Mouse (Mus musculus) kidney, embryonic 14.5 days (tissue): Measurements from ENCODE around the gene Gsdme. TPM values are rescaled to one million over a fixed set of nuclear protein-coding genes. Genes with fewer than 3 reads are reported as not detected.

Experiments
- ATAC-seq: fragments of 200-750 bp; cut with Nextera tagmentation; 2 replicates; pipeline ENCODE4 v1.8.0; 2017; ENCODE audit warnings: moderate number of reproducible peaks, mild to moderate bottlenecking, moderate TSS enrichment, moderate library complexity; ENCODE audit not compliant: low FRiP score, low TSS enrichment
- H3K27ac ChIP-seq: fragments of 300-500 bp; sonication (generic); 2 replicates; pipeline ENCODE4 v1.5.1; 2014; ENCODE audit warnings: low read depth, mild to moderate bottlenecking, low read length, moderate library complexity, mixed read lengths
- H3K27me3 ChIP-seq: fragments of 300-500 bp; sonication (generic); 2 replicates; pipeline ENCODE4 v1.6.1; 2014; ENCODE audit warnings: mild to moderate bottlenecking, low read length; ENCODE audit not compliant: control insufficient read depth, insufficient read depth
- H3K36me3 ChIP-seq: fragments of 300-500 bp; sonication (generic); 2 replicates; pipeline ENCODE4 v1.6.1; 2014; ENCODE audit warnings: low read length, mixed read lengths; ENCODE audit not compliant: control insufficient read depth, insufficient read depth
- H3K4me1 ChIP-seq: fragments of 300-500 bp; sonication (generic); 2 replicates; pipeline ENCODE4 v1.6.1; 2014; ENCODE audit warnings: low read length, mixed read lengths; ENCODE audit not compliant: control insufficient read depth, insufficient read depth
- H3K4me2 ChIP-seq: fragments of 300-500 bp; sonication (generic); replicated peaks from 2 replicates; pipeline ENCODE4 v1.6.1; 2014; ENCODE audit warnings: low read depth, mild to moderate bottlenecking, low read length
- H3K4me3 ChIP-seq: fragments of 300-500 bp; sonication (generic); 2 replicates; pipeline ENCODE4 v1.5.1; 2014; ENCODE audit warnings: mild to moderate bottlenecking, low read length
- H3K9ac ChIP-seq: fragments of 300-500 bp; sonication (generic); 2 replicates; pipeline ENCODE4 v1.6.1; 2014; ENCODE audit warnings: low read depth, mild to moderate bottlenecking, low read length, moderate library complexity
- H3K9me3 ChIP-seq: fragments of 300-500 bp; sonication (generic); 2 replicates; pipeline ENCODE4 v1.6.1; 2016; ENCODE audit warnings: low read length; ENCODE audit not compliant: control insufficient read depth
- WGBS: fragments of 180-500 bp; shearing (Covaris S2); extraction: QIAGEN DNeasy Blood & Tissue Kit; methylation state at CpG from one replicate; pipeline ENCODE4 v1.1.7; 2014; 5-methylcytosine and 5-hydroxymethylcytosine counted together
- polyA plus RNA-seq: library from polyadenylated mRNA; unstranded; fragments of >200 nt; fragmentation: Nextera tagmentation; extraction: Ambion mirVana; gene quantifications from 2 replicates; pipeline ENCODE4 v1.2.1, GENCODE M21; 2014

Gsdme gene
- polyA plus RNA-seq, 1 experiment from 2014 or later = 65.6 TPM

DNA sequence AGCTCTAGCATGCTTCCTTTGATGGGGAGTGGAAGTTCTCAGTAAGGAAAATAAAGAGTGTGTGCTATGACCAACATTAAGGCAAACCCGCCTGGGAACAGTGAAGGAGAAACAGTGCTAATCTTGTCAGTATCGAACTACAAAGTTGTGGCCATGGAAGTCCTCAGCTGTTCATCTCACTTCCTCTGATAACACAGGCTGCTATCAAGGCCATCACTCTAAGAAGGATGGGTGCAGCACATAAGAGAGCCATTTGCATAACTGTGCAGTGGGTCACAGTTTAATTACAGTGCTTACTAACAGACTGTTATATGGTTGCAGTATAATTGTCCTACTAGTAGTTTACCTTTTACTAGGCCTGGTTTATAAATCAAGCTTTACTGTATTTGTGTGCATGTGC lies 23.8 kb downstream of the Gsdme start:
- Histone ChIP-seq H3K4me3 (no peak overlapping the region), H3K9ac (no peak overlapping the region), H3K36me3 (no peaks in the 10 kb centered on the region), H3K9me3 (no peaks in the 10 kb centered on the region), H3K27ac (no peak overlapping the region), H3K27me3 (no peaks in the 10 kb centered on the region), H3K4me2 (no peak overlapping the region), H3K4me1 (no peaks in the 10 kb centered on the region)
- ATAC-seq = no peak
- 95% methylated on average over 2 of the region's 2 CpGs for WGBS

GRCm38 (mm10) chr6:50237963-50238362 lies 25.7 kb downstream of the Gsdme start:
- no peaks in the 10 kb centered on the region for H3K27me3 ChIP-seq
- no peak overlapping the region for H3K9ac ChIP-seq
- no peak overlapping the region for H3K4me3 ChIP-seq
- no peaks in the 10 kb centered on the region for H3K9me3 ChIP-seq
- no peak for ATAC-seq
- 75% methylated on average over 2 of the region's 2 CpGs for WGBS
- H3K4me1 ChIP-seq = no peaks in the 10 kb centered on the region
- no peak overlapping the region for H3K4me2 ChIP-seq
- no peak overlapping the region for H3K27ac ChIP-seq
- no peaks in the 10 kb centered on the region for H3K36me3 ChIP-seq

GRCm38 (mm10) chr6:50232984-50233383 lies 30.7 kb downstream of the Gsdme start:
- Histone ChIP-seq H3K4me2 (no peak overlapping the region), H3K9ac (no peak overlapping the region), H3K36me3 (no peaks in the 10 kb centered on the region), H3K27me3 (no peaks in the 10 kb centered on the region), H3K4me1 (no peaks in the 10 kb centered on the region), H3K4me3 (no peak overlapping the region), H3K9me3 (no peaks in the 10 kb centered on the region), H3K27ac (no peak overlapping the region)
- no peak for ATAC-seq
- WGBS = 59% methylated on average over 1 of the region's 1 CpGs

DNA sequence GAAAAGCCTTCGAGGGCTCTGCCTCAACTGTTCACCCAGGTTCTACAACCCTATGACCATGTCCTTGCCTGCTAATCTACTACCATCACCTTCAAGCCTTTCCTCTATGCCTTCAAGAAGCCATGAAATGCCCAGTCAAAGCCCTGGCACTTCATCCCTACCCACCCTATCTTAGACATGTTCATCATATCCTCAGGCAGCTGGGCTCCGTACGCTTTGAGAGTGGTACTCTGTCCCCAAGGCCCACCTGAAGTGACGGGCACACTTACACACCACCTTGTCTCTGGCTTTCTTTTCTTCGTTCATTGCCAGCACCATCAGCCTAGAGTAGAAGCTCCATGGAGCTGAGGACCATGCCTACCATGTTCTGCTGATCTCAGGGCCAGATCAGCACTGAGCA lies 32.4 kb downstream of the Gsdme start:
- no peaks in the 10 kb centered on the region for H3K27me3 ChIP-seq
- H3K4me1 ChIP-seq = no peaks in the 10 kb centered on the region
- no peak overlapping the region for H3K27ac ChIP-seq
- H3K4me2 ChIP-seq = no peak overlapping the region
- no peak for ATAC-seq
- no peak overlapping the region for H3K9ac ChIP-seq
- 97% methylated on average over 5 of the region's 5 CpGs for WGBS
- no peak overlapping the region for H3K4me3 ChIP-seq
- no peaks in the 10 kb centered on the region for H3K36me3 ChIP-seq
- no peaks in the 10 kb centered on the region for H3K9me3 ChIP-seq

GRCm38 (mm10) chr6:50228180-50228579 lies 35.5 kb downstream of the Gsdme start:
- H3K36me3 ChIP-seq = no peaks in the 10 kb centered on the region
- no peaks in the 10 kb centered on the region for H3K9me3 ChIP-seq
- no peak overlapping the region for H3K4me3 ChIP-seq
- H3K27ac ChIP-seq = no peak overlapping the region
- H3K9ac ChIP-seq = no peak overlapping the region
- ATAC-seq = no peak
- no peaks in the 10 kb centered on the region for H3K27me3 ChIP-seq
- WGBS = 74% methylated on average over 5 of the region's 5 CpGs
- no peaks in the 10 kb centered on the region for H3K4me1 ChIP-seq
- H3K4me2 ChIP-seq = no peak overlapping the region

DNA sequence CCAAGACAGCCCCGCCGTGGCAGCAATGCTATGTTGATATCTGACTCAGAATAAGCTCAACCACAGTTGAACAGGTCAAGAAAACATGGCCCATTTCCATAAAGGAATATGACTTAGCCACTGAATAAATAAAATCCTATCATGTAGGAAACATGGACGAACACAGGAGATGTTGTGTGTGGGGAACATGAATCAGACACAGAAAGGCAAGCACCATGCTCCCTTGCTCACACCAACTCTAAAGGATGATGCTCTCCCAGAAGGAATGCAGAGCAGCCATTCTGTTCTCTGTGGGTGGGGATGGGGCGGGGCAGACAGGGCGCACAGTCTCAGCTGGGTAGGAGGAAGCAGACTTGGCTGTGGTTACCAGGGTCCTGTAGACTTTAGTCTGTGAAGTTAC lies 38.4 kb downstream of the Gsdme start:
- Histone ChIP-seq H3K4me1 (no peaks in the 10 kb centered on the region), H3K9ac (no peak overlapping the region), H3K27ac (no peak overlapping the region), H3K9me3 (no peaks in the 10 kb centered on the region), H3K4me2 (no peak overlapping the region), H3K36me3 (no peaks in the 10 kb centered on the region), H3K4me3 (no peak overlapping the region), H3K27me3 (no peaks in the 10 kb centered on the region)
- WGBS = 80% methylated on average over 5 of the region's 5 CpGs
- no peak for ATAC-seq

GRCm38 (mm10) chr6:50223606-50224005 lies 40.1 kb downstream of the Gsdme start:
- WGBS = 89% methylated on average over 4 of the region's 4 CpGs
- no peak overlapping the region for H3K4me3 ChIP-seq
- ATAC-seq = no peak
- H3K36me3 ChIP-seq = no peaks in the 10 kb centered on the region
- no peak overlapping the region for H3K4me2 ChIP-seq
- no peaks in the 10 kb centered on the region for H3K9me3 ChIP-seq
- no peaks in the 10 kb centered on the region for H3K27me3 ChIP-seq
- H3K4me1 ChIP-seq = peaks cover 3% of the 10 kb centered on the region; the same call in 1 of the 2 replicates
- H3K9ac ChIP-seq = no peak overlapping the region
- no peak overlapping the region for H3K27ac ChIP-seq

DNA sequence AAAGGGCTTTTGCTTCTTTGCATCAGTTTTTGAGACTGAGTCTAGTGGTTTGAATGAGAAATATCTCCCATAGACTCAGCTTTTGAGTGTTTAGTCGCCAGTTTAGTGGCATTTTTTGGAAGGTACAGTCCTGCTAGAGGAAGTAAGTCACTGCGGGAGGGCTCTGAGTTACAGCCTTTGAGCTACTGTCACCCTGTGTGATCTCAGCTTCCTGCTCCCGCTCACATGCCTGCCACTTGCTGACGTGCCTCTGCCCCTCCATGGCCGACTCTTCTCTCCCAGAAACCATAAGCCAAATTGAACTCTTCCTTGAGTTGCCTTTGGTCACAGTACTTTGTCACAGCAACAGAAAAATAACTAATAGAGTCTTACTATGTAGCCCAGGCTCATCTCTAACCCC lies 40.7 kb downstream of the Gsdme start:
- Histone ChIP-seq H3K4me3 (no peak overlapping the region), H3K9me3 (no peaks in the 10 kb centered on the region), H3K9ac (no peak overlapping the region), H3K27ac (no peak overlapping the region), H3K4me1 (peaks cover 3% of the 10 kb centered on the region; the same call in 1 of the 2 replicates), H3K27me3 (no peaks in the 10 kb centered on the region), H3K36me3 (no peaks in the 10 kb centered on the region), H3K4me2 (no peak overlapping the region)
- 67% methylated on average over 5 of the region's 5 CpGs for WGBS
- no peak for ATAC-seq

DNA sequence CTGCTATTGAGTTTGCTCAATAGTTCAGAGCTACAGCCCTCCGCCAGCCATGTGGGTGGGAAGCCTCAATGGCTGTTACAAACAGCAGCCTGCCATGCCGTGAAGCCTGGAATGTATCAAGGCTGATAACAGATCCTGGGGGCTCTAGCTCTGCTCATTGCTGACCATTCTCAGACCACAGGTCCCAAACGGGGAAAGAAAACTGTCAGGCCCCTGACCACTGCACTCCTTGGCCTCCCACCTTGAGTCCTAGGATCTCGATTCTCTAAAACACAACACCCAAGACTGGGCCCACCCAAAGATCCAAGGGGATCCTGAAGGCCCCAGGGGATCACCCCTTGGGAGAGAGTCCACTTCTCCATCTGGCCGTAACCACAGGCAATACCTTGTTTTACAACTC lies 41.3 kb downstream of the Gsdme start:
- ATAC-seq = no peak
- no peak overlapping the region for H3K4me3 ChIP-seq
- WGBS = 78% methylated on average over 5 of the region's 5 CpGs

GRCm38 (mm10) chr6:50220863-50221262 lies 42.8 kb downstream of the Gsdme start:
- 55% methylated on average over 6 of the region's 6 CpGs for WGBS
- Histone ChIP-seq H3K4me2 (no peak overlapping the region), H3K27ac (no peak overlapping the region), H3K4me1 (peaks cover 3% of the 10 kb centered on the region; the same call in 1 of the 2 replicates), H3K4me3 (no peak overlapping the region), H3K36me3 (no peaks in the 10 kb centered on the region), H3K9me3 (no peaks in the 10 kb centered on the region), H3K9ac (no peak overlapping the region), H3K27me3 (no peaks in the 10 kb centered on the region)
- ATAC-seq = no peak

More for the DNA sequence above, 41.3 kb downstream of the Gsdme start:
- no peaks in the 10 kb centered on the region for H3K27me3 ChIP-seq
- no peak overlapping the region for H3K9ac ChIP-seq
- H3K4me2 ChIP-seq = no peak overlapping the region
- no peaks in the 10 kb centered on the region for H3K9me3 ChIP-seq
- H3K36me3 ChIP-seq = no peaks in the 10 kb centered on the region
- no peak overlapping the region for H3K27ac ChIP-seq
- H3K4me1 ChIP-seq = peaks cover 3% of the 10 kb centered on the region; the same call in 1 of the 2 replicates
